Mouse (Mus musculus) layer of hippocampus, adult 9-10 months (tissue): ENCODE measurements around the gene Rbm45.
A peak's percentile ranks its signal among the peaks of the same experiment; 100 is the strongest.

Source experiments
- DNase-seq: peaks from one replicate; pipeline ENCODE4 v3.0.0; 2022; ENCODE audit warnings: low spot score

Gene Rbm45

DNA sequence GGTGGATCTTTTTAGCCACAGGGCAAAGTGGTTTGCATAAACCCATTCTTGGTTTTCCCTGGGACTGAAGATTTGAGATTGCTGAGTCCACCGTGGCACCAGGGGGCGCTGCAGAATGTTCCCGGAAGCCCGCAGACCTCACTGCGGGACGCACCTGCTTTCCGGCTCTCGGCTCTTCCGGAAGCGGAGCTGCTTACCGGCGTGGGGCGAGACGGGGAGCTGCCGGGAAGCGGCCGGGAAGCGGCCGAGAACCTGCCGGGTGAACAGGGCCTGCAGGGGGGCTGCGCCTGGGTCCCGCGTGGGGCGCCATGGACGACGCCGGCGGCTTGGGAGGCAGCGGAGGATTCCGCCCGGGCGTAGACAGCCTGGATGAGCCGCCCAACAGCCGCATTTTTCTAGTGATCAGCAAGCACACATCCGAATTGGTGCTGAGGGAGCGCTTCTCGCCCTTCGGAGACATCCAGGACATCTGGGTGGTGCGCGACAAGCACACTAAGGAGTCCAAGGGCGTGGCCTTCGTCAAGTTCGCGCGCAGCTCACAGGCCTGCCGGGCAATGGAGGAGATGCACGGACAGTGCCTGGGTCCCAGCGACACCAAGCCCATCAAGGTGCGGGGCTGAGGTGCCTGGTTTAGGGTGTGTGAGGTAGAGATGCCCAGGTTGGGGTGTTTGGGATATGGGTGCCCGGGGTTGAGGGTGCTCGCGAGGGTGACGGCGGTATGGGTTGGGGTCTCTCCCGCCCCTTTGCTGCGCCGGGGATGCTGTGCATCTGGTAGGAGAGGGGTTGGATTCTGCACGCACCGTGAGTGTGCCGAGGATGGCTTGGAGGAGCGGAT, at the start of gene Rbm45:
TSS of gene Rbm45 (plus strand) at position 164 of the 835 bp plus-strand sequence.
- DNase-seq = peak; percentile 60

- no peak for DNase-seq
Observed at GRCm38 (mm10) chr2:76320336-76320735, 49.4 kb upstream of the Rbm45 start.

DNA sequence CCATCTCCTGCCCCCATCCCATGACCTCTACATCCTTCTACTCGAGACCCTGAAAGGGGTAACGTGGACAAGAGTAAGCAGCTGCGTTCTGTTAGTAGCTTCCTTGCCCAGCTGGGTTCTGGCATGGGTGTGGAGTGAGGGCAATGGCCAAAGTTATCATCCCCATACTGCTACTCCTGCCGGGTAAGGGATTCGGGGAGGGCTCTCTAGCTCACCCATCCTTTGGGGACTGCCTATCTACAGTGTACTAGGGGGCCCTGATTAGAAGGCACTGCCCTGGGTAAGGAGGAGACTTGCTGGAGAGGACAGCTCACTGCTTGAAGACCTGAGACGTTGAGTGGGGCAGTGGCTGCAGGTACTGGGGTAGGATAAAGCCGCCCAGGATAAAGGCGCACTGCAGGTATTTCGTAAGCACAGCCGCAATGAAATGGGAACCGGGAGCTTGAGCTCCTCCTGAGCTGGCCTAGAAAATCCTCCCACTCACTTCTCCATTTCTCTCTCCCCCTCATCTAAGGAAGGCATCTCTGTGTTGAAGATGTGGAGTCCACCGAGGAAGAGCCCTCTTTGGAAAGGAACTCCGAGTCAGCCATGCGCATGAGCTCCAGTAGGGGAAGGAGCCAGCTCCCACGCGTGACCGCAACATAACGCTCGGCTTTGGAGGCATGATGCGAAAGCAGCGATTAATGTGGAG, 46.5 kb upstream of the Rbm45 start:
- DNase-seq = no peak

DNA sequence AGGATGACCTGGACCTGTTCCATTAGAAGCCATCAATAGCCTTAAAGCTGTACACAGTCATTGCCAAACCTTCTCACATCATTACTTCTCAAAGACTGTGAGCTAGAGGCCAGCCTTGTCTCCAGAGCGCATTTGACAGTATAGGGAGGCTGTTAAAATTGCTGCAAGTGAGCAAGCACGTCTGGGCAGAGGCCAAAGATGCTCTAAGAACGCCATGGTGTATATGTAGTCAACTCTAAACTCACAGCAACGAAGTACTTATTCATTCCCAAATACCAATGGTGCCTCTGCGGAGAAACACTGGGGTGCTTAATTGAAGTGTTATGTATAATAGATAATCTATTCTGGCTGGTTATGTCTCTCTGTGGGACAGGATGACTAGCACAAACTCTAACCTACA, 45.3 kb upstream of the Rbm45 start:
- no peak for DNase-seq

DNA sequence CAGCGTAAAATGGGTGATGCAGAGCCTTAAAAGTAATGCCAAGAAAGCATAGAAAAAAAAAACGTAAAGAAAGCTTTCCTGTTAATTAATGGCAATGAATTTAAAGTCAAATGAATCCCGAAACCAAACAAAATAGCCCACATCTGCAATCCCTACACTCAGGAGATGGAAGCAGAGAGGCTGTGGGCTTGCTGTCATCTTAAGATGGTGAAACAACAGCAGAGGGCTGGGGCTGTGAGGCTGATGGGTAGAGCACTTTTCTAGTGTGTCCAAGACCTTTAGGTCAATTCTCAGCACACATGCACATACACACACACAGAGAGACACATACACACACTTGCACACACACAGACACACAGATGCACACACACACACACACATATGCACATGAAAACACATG, 43.6 kb upstream of the Rbm45 start:
- DNase-seq = no peak

- no peak for DNase-seq
Observed at GRCm38 (mm10) chr2:76330081-76330480, 39.7 kb upstream of the Rbm45 start.

- DNase-seq = no peak
Observed at GRCm38 (mm10) chr2:76332161-76332805, 37.5 kb upstream of the Rbm45 start.

- no peak for DNase-seq
Observed at GRCm38 (mm10) chr2:76334596-76334995, 35.2 kb upstream of the Rbm45 start.

GRCm38 (mm10) chr2:76338215-76339156, 31.3 kb upstream of the Rbm45 start, which contains the start of gene Pde11a:
Gene Pde11a, minus strand, starts transcription at chr2:76338774.
- DNase-seq = no peak

- DNase-seq = no peak
Observed at GRCm38 (mm10) chr2:76342146-76342545, 27.6 kb upstream of the Rbm45 start.

DNA sequence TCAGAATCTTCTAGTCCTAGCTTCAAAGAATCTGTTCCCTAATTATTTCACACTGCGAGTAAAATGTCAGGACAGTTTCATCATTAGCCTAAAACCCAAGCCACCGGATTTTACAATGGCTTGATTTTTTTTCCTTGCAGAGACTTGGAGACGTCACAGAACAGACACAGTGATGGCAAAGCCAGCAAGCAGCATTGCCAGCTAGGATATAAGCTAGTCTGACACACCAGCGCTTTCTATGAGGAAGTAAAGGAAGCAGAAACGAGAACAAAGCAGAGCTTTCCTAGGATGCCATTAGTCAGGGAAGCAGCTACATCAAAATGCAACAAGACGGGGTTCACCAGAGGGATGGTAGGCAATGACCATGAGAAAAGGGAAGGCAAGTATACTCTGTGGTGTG, 21.9 kb upstream of the Rbm45 start:
- no peak for DNase-seq

- no peak for DNase-seq
Observed at GRCm38 (mm10) chr2:76360226-76360625, 9.6 kb upstream of the Rbm45 start, which contains the start of gene Cyct. Gene Cyct, minus strand, starts transcription at chr2:76360450.

GRCm38 (mm10) chr2:76362111-76362510, 7.7 kb upstream of the Rbm45 start:
- DNase-seq = no peak

- DNase-seq = no peak
Observed at GRCm38 (mm10) chr2:76365811-76366210, 4.0 kb upstream of the Rbm45 start.

DNA sequence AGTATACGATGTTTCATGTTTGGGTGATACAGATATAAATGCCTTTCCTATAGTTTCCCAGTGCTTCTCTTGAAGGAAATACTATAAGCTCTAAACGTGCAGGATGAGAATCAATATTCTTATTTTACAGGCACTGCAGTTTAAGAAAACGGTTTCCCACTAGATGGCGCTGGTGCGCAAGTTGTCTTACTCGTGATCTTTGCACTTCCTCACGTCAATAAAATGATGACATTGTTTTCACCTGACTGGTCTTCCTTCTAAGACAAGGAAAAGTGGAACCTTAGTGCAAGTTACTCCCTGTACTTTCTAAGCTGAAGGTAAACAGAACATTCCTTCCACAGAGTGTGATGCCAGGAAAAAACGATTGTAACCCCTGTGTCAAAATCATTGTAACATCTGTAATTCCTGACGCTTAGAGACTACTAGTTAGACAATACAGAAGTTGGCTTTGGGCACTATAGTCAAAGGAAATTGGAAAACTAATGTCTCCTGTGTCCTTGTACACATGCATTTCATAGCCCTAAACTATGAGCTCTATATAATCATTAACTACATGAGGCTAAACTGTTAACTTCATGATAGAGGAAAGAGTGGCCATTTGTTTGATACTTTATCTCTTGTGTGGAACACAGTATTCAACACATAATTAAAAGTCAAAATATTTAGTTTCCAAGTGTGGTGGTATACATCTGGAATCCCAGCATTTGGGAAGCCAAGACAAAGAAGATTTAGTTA, 2.4 kb upstream of the Rbm45 start:
- DNase-seq = peak; percentile 87

DNA sequence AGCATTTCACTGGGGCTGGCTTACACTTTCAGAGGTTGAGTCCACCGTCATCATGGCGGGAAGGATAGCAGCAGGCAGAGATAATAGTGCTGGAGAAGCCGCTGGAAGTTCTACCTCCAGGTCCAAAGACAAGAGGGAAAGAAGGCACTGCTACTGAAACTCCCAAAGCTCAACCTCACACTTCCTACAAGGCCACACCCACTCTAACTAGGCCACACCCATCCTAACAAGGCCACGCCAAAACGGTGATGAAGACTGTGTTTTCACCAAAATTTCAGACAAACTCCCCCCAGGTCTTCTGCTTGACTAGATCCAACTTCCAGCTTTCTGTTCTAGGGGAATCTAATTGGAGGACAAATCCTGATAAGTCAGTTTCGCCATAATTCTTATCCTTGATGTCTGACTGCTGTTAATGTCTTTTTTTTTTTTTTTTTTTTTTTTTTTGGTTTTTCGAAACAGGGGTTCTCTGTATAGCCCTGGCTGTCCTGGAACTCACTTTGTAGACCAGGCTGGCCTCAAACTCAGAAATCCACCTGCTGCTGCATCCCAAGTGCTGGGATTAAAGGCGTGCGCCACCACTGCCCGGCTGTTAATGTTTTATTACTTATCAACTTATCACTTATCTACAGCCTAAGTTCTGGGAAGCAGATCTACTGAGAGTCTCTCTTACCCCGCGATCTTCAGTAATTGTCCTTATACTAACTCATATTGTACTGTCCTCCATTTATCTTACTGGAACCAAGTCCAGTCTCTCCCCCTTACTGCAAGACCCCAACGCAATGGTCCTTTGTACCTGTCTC, 723 bp upstream of the Rbm45 start:
- DNase-seq = no peak

- DNase-seq = no peak
Observed at GRCm38 (mm10) chr2:76370656-76370922, 805 bp downstream of the Rbm45 start.

- DNase-seq = no peak
Observed at GRCm38 (mm10) chr2:76372244-76372643, 2.5 kb downstream of the Rbm45 start.

GRCm38 (mm10) chr2:76374544-76375206, 4.9 kb downstream of the Rbm45 start:
- no peak for DNase-seq

DNA sequence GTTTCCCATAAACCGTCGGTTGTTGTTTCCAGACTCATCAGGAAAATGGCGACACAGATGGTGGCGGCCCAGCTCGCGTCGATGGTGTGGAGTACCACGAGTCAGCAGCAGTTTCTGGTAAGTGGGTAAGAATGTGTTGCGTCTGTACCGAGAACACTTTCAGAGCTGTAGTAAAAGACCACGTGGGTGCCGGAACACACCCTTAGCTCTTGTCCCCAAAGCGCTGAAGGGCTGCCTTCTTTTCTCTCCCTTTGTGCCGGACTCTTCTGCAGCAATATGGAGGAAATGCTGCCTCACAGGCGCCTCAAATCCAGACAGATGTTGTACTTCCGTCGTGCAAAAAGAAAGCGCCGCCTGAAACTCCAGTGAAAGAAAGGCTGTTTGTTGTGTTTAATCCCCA, 8.9 kb downstream of the Rbm45 start:
- no peak for DNase-seq
